Comparison of ENCODE assay signal across 27 mouse cellular contexts in the genomic region with DNA sequence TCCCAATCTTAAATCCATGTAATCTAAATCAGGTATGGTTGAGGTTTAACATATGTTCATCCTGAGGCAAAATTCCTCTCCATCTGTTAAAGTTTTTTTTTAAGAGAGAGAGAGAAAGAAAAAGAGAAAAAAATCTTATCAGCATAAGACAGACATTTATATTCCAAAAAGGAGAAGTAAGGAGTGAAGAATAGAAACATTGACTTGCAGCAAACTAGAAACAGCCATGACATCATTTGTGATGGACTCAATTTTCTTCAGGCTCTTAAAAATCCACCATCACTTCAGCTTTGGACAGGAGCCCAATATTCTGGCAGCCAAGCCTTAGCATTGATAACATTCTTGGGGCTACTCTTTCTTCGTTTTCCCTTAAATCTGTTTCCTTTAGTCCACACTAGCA.
A peak's percentile ranks its signal among the peaks of the same experiment; 100 is the strongest.
DNase-seq lines count a peak whose midpoint lies in the region; ATAC-seq and TF ChIP-seq lines count a peak whose summit lies in the region.
"Had no signal": no experiment of that assay in that cellular context is flagged by ENCODE, and none has a peak within 500 bp of the region (broad histone marks: within the 10 kb centered on the region; RNA-seq: fewer than 3 reads in every experiment).

No protein-coding gene starts in this region.

- no peak overlapping the region for H3K27ac ChIP-seq in forebrain, postnatal 0 days (ENCODE audit: low read depth, low read length)
- no peak overlapping the region for H3K27ac ChIP-seq in forebrain, embryonic 15.5 days (replicated peaks)
- no peak overlapping the region for H3K27ac ChIP-seq in MEL (ENCODE audit: control insufficient read depth, low read depth, low read length)
- H3K27ac ChIP-seq: embryonic facial prominence, embryonic 13.5 days; forebrain, embryonic 10.5 days; forebrain, embryonic 13.5 days; heart, embryonic 15.5 days; hindbrain, embryonic 14.5 days; hindbrain, postnatal 0 days had no signal

- no peak overlapping the region for H3K4me2 ChIP-seq in forebrain, postnatal 0 days (ENCODE audit: low read depth)
- no peak overlapping the region for H3K4me2 ChIP-seq in forebrain, embryonic 15.5 days (replicated peaks)
- H3K4me2 ChIP-seq: embryonic facial prominence, embryonic 13.5 days; forebrain, embryonic 13.5 days; heart, embryonic 12.5 days; heart, embryonic 15.5 days; hindbrain, embryonic 14.5 days had no signal

- TF ChIP-seq RAD21 in MEL (IDR thresholded peaks at IDR 0.05; ENCODE audit: low read depth, low read length) = no peak; the same call in 1 of the 2 replicates

- ATAC-seq in forebrain, postnatal 0 days = no peak
- no peak for ATAC-seq in forebrain, embryonic 15.5 days (replicated peaks)
- ATAC-seq: CD4-positive, CD25-positive, alpha-beta regulatory T cell, adult 4 months; forebrain, embryonic 13.5 days; hindbrain, postnatal 0 days; inflammation-experienced regulatory T-cells, adult 6 months; intestine, embryonic 16.5 days; Patski had no signal

- TF ChIP-seq POLR2A in MEL (IDR thresholded peaks at IDR 0.05; ENCODE audit: control insufficient read depth in 1 of 2, insufficient read depth in 1 of 2, low read depth in 1 of 2, low read length in 2 of 2, poor library complexity in 1 of 2) = no peak
- no peak for TF ChIP-seq POLR2A in brain, embryonic 14.5 days (IDR thresholded peaks at IDR 0.05; ENCODE audit: borderline replicate concordance, extremely low read depth, insufficient read depth, insufficient read length, poor library complexity, severe bottlenecking)

- no peak overlapping the region for H3K9ac ChIP-seq in forebrain, postnatal 0 days
- H3K9ac ChIP-seq in forebrain, embryonic 15.5 days (replicated peaks) = no peak overlapping the region
- no peak overlapping the region for H3K9ac ChIP-seq in MEL (ENCODE audit: control insufficient read depth, low read depth, low read length, poor library complexity, severe bottlenecking)
- H3K9ac ChIP-seq: embryonic facial prominence, embryonic 13.5 days; forebrain, embryonic 13.5 days; heart, embryonic 12.5 days; heart, embryonic 15.5 days; hindbrain, embryonic 14.5 days had no signal

- TF ChIP-seq CTCF in forebrain, postnatal 0 days (IDR thresholded peaks at IDR 0.05; ENCODE audit: low read depth) = no peak
- TF ChIP-seq CTCF in MEL (IDR thresholded peaks at IDR 0.05 in 2 of 3, conservative IDR thresholded peaks at IDR 0.05 in 1 of 3; ENCODE audit: control insufficient read depth in 1 of 3, insufficient read depth in 1 of 3, low read depth in 2 of 3, low read length in 3 of 3, poor library complexity in 1 of 3, severe bottlenecking in 1 of 3) = no peak
- TF ChIP-seq CTCF in brain, embryonic 14.5 days (IDR thresholded peaks at IDR 0.05; ENCODE audit: borderline replicate concordance, extremely low read depth, insufficient read depth, insufficient read length) = no peak

- H3K36me3 ChIP-seq in forebrain, postnatal 0 days (ENCODE audit: insufficient read depth) = no peaks in the 10 kb centered on the region
- no peaks in the 10 kb centered on the region for H3K36me3 ChIP-seq in forebrain, embryonic 15.5 days
- H3K36me3 ChIP-seq in MEL (ENCODE audit: control insufficient read depth in 1 of 2, insufficient read depth in 2 of 2, low read length in 2 of 2) = peaks cover 0 to 7% of the 10 kb centered on the region in 2 experiments; a peak in 2 of 4 replicates
- H3K36me3 ChIP-seq: embryonic facial prominence, embryonic 13.5 days; forebrain, embryonic 10.5 days; heart, embryonic 12.5 days; heart, embryonic 15.5 days had no signal

- H3K9me3 ChIP-seq in forebrain, postnatal 0 days (ENCODE audit: low read length) = no peaks in the 10 kb centered on the region
- no peaks in the 10 kb centered on the region for H3K9me3 ChIP-seq in forebrain, embryonic 15.5 days
- no peaks in the 10 kb centered on the region for H3K9me3 ChIP-seq in MEL (replicated peaks; ENCODE audit: insufficient read depth, low read length)
- H3K9me3 ChIP-seq: embryonic facial prominence, embryonic 13.5 days; forebrain, embryonic 10.5 days; forebrain, embryonic 13.5 days; heart, embryonic 12.5 days; heart, embryonic 15.5 days had no signal

- peak; percentile 1 for DNase-seq in forebrain, postnatal 0 days
- peak; percentile 87 for DNase-seq in MEL (ENCODE audit: low read depth, low spot score)
- peak; percentile 2 for DNase-seq in brain, embryonic 14.5 days (ENCODE audit: low read depth)
- DNase-seq in urinary bladder, postnatal 10 days (ENCODE audit: low spot score) = no peak
- no peak for DNase-seq in spleen, postnatal 14 days (ENCODE audit: low spot score in 2 of 2)
- no peak for DNase-seq in left cerebral cortex, adult 11 months (ENCODE audit: low spot score)
- DNase-seq: adrenal gland, postnatal 10 days; adrenal gland, postnatal 36 days; cerebellum, adult 11-12 months; cerebellum, adult 8-10 months; cerebellum, postnatal 36 days; gastrocnemius, postnatal 25 days; heart, adult 18-20 months; heart, postnatal 14 days; heart, postnatal 4 days had no signal

- no peaks in the 10 kb centered on the region for H3K27me3 ChIP-seq in forebrain, postnatal 0 days (ENCODE audit: insufficient read depth, low read length)
- no peaks in the 10 kb centered on the region for H3K27me3 ChIP-seq in forebrain, embryonic 15.5 days
- no peaks in the 10 kb centered on the region for H3K27me3 ChIP-seq in MEL (ENCODE audit: control insufficient read depth in 1 of 2, insufficient read depth in 2 of 2, low read length in 2 of 2)
- H3K27me3 ChIP-seq: embryonic facial prominence, embryonic 13.5 days; forebrain, embryonic 13.5 days; heart, embryonic 12.5 days; heart, embryonic 15.5 days; Patski had no signal

- H3K4me3 ChIP-seq in forebrain, postnatal 0 days (ENCODE audit: low read depth, low read length) = no peak overlapping the region
- no peak overlapping the region for H3K4me3 ChIP-seq in forebrain, embryonic 15.5 days
- H3K4me3 ChIP-seq in MEL (ENCODE audit: control insufficient read depth in 1 of 2, insufficient read depth in 1 of 2, low read depth in 2 of 2, low read length in 2 of 2) = no peak overlapping the region
- H3K4me3 ChIP-seq: embryonic facial prominence, embryonic 13.5 days; forebrain, embryonic 10.5 days; forebrain, embryonic 13.5 days; heart, embryonic 12.5 days; heart, embryonic 15.5 days had no signal

- TF ChIP-seq EP300 in MEL (IDR thresholded peaks at IDR 0.05; ENCODE audit: low read depth in 1 of 2, low read length in 2 of 2) = peak; percentile 81 to 96

- WGBS in forebrain, postnatal 0 days = 60% methylated on average over 1 of the region's 1 CpGs
- WGBS in forebrain, embryonic 15.5 days = 68% methylated on average over 1 of the region's 1 CpGs

- H3K4me1 ChIP-seq in forebrain, postnatal 0 days (ENCODE audit: insufficient read depth) = no peaks in the 10 kb centered on the region
- H3K4me1 ChIP-seq in forebrain, embryonic 15.5 days = no peaks in the 10 kb centered on the region
- no peaks in the 10 kb centered on the region; a peak in 1 of 4 replicates for H3K4me1 ChIP-seq in MEL (ENCODE audit: control insufficient read depth in 1 of 2, insufficient read depth in 2 of 2, low read length in 2 of 2)
- H3K4me1 ChIP-seq: embryonic facial prominence, embryonic 13.5 days; forebrain, embryonic 10.5 days; forebrain, embryonic 13.5 days; heart, embryonic 12.5 days; heart, embryonic 15.5 days had no signal

- H3K79me2 ChIP-seq in MEL (ENCODE audit: control insufficient read depth, insufficient read depth, low read length, poor library complexity) = no peaks in the 10 kb centered on the region

TF ChIP-seq in MEL, 35 proteins besides CTCF, POLR2A, EP300 and RAD21:
- TF ChIP-seq ZNF384 (IDR thresholded peaks at IDR 0.05; ENCODE audit: low read depth, low read length) (peak; percentile 97), MEF2A (IDR thresholded peaks at IDR 0.05; ENCODE audit: extremely low read depth, insufficient replicate concordance, low read depth, low read length, poor library complexity, severe bottlenecking) (no peak), HCFC1 (IDR thresholded peaks at IDR 0.05; ENCODE audit: low read depth, low read length) (no peak), CHD2 (IDR thresholded peaks at IDR 0.05; ENCODE audit: low read length) (no peak), GABPA (IDR thresholded peaks at IDR 0.05; ENCODE audit: low read depth, low read length) (no peak), E2F4 (IDR thresholded peaks at IDR 0.05; ENCODE audit: borderline replicate concordance, low read depth, low read length) (no peak), ETS1 (IDR thresholded peaks at IDR 0.05; ENCODE audit: low read depth, low read length) (peak; percentile 90), SIN3A (IDR thresholded peaks at IDR 0.05; ENCODE audit: low read length) (no peak), ELF1 (IDR thresholded peaks at IDR 0.05; ENCODE audit: low read depth, low read length) (no peak), BHLHE40 (IDR thresholded peaks at IDR 0.05; ENCODE audit: borderline replicate concordance, low read depth, low read length) (no peak), TCF12 (IDR thresholded peaks at IDR 0.05; ENCODE audit: low read depth, low read length) (peak; percentile 86), USF1 (IDR thresholded peaks at IDR 0.05; ENCODE audit: low read depth, low read length) (no peak), MAX (IDR thresholded peaks at IDR 0.05; ENCODE audit: low read length) (no peak), TAL1 (IDR thresholded peaks at IDR 0.05; ENCODE audit: low read length) (peak; percentile 49), MAZ (IDR thresholded peaks at IDR 0.05; ENCODE audit: low read depth, low read length) (no peak), MAFK (IDR thresholded peaks at IDR 0.05; ENCODE audit: borderline replicate concordance, low read depth, low read length) (no peak), NELFE (IDR thresholded peaks at IDR 0.05; ENCODE audit: low read depth, low read length) (no peak), POLR2AphosphoS5 (IDR thresholded peaks at IDR 0.05; ENCODE audit: borderline replicate concordance, low read depth, low read length) (no peak), KAT2A (conservative IDR thresholded peaks at IDR 0.05; ENCODE audit: low read depth, low read length) (no peak), ZKSCAN1 (IDR thresholded peaks at IDR 0.05; ENCODE audit: low read depth, low read length) (no peak), UBTF (IDR thresholded peaks at IDR 0.05; ENCODE audit: borderline replicate concordance, insufficient read depth, low read depth, low read length) (no peak), TBP (IDR thresholded peaks at IDR 0.05; ENCODE audit: low read depth, low read length) (no peak), RCOR1 (IDR thresholded peaks at IDR 0.05; ENCODE audit: low read depth, low read length) (peak; percentile 91), GATA1 (IDR thresholded peaks at IDR 0.05; ENCODE audit: low read depth, low read length) (peak; percentile 87), MXI1 (IDR thresholded peaks at IDR 0.05; ENCODE audit: low read depth, low read length) (no peak; the same call in 1 of the 2 replicates), NRF1 (IDR thresholded peaks at IDR 0.05; ENCODE audit: insufficient read depth, low read depth, low read length, poor library complexity, severe bottlenecking) (no peak), POLR2AphosphoS2 (IDR thresholded peaks at IDR 0.05; ENCODE audit: low read length) (no peak), CHD1 (IDR thresholded peaks at IDR 0.05; ENCODE audit: low read depth, low read length) (no peak)

Comparison
In these comparisons a context has a peak if more than half of its experiments do, and no peak if none do; other contexts are left out.
1. DNase-seq: peak in forebrain, postnatal 0 days (single experiment), MEL (single experiment) and brain, embryonic 14.5 days (single experiment); none in urinary bladder, postnatal 10 days (single experiment), spleen, postnatal 14 days (0 of 2) and left cerebral cortex, adult 11 months (single experiment).